Mouse (Mus musculus) cortical plate, adult 2 months (tissue): ENCODE data around the gene Igsf6. TPM values are rescaled to one million over a fixed set of nuclear protein-coding genes. Genes with fewer than 3 reads are reported as not detected.

Experiments
- H3K27ac ChIP-seq: fragments of 200-500 bp; 2 replicates; pipeline ENCODE4 v1.5.1; 2012; ENCODE audit warnings: low read length, control low read depth, inconsistent platforms; ENCODE audit not compliant: insufficient read depth
- H3K4me1 ChIP-seq: fragments of 200-500 bp; 2 replicates; pipeline ENCODE4 v1.6.1; 2011; ENCODE audit warnings: low read length; ENCODE audit not compliant: control insufficient read depth, insufficient read depth
- H3K4me3 ChIP-seq: fragments of 200-500 bp; 2 replicates; pipeline ENCODE4 v1.5.1; 2011; ENCODE audit warnings: mild to moderate bottlenecking, low read length, control low read depth; ENCODE audit not compliant: insufficient read depth
- CTCF ChIP-seq: fragments of 200-500 bp; IDR thresholded peaks from 2 replicates; pipeline ENCODE4 v1.5.1; 2011; ENCODE audit warnings: mild to moderate bottlenecking, control low read depth, low read length; ENCODE audit not compliant: insufficient read depth; ENCODE audit errors: extremely low read depth
- POLR2A ChIP-seq: fragments of 200-500 bp; IDR thresholded peaks from 2 replicates; pipeline ENCODE4 v1.6.1; 2011; ENCODE audit warnings: mild to moderate bottlenecking, low read length, control low read depth; ENCODE audit not compliant: insufficient read depth; ENCODE audit errors: extremely low read depth
- polyA plus RNA-seq: library from polyadenylated mRNA; depleted of rRNA; stranded (reverse); fragments of >200 nt; gene quantifications from 2 replicates; pipeline ENCODE4 v1.2.3, GENCODE M21; 2012

Igsf6 gene
- polyA plus RNA-seq, 1 experiment, result 0.35 TPM

DNA sequence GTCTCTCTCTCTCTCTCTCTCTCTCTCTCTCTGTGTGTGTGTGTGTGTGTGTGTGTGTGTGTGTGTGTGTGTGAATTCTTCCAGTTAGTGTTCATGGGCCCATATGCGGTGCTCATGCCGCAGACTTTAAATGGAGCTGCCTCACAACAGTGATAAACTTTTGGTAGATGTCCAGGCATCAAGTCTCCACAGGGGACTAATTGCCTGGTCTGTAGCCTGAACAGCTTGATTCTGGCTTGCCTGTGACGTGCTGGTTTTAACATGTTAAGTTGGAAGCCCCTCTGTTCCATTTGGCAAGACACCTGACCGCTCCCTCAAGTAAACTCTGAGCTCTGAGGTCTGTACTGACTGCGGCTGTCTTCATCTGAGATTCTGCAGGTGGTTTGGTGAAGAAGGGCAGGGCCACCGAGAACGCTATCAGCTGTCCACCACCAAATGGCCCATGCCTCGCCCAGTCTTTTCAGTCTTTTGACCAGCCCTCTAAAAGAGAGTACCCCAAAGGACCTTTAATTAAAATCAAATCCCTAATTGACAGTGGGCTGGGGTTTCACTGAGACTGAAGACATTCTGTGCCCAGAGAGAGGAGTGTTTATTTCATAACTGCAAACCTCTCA lies 10.6 kb upstream of the Igsf6 start:
- TF ChIP-seq CTCF (no peak), POLR2A (no peak)
- Histone ChIP-seq H3K27ac (no peak overlapping the region), H3K4me3 (no peak overlapping the region), H3K4me1 (no peaks in the 10 kb centered on the region)

DNA sequence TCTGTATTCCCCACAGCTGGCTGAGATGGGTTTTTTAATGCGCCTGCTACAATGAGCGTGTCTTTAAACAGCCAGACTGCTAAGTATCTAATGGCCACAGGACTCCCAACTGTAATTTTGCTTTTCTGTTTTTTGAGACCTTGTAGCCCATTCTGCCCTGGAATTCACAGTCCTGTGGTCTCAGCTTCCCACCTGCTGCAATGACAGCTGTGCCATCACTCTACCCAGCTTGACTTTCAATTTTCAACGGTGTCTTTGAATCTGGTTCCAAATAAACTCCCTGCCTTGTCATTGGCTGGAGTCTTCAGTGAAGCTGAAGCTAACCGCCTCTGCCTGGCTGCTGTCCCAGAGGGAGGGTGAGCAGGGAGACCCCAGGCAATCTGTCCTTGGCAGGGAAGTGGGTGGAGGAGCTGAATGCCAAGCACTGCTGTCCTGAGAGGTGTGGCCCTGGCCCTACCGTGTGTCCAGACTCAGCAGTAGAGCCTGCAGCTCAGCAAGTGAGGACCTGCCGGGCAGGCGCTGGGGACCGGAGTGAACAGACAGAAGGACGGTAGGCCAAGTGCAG lies 8.7 kb upstream of the Igsf6 start:
- TF ChIP-seq CTCF (no peak), POLR2A (no peak)
- H3K4me1 ChIP-seq, result no peaks in the 10 kb centered on the region
- no peak overlapping the region for H3K27ac ChIP-seq
- no peak overlapping the region for H3K4me3 ChIP-seq

DNA sequence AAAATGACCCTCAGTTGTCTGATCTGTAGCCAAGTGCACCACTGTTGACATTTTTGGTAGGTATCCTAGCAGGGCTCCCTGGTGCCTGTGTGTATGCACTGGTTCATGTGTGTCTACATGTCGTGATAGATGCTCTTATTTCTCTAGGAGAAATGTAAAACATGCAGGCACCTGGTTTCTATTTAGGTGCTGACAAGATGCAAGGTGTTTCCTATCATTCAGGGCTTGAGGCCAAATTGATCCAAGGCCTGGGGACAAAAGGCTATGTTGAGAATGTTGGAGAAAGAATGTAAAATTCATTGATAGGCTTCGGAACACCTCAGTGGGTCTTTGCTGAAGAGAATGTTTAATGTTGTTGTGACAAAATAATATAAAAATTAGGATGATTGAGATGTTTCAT lies 7.4 kb upstream of the Igsf6 start:
- Histone ChIP-seq H3K4me1 (no peaks in the 10 kb centered on the region), H3K4me3 (no peak overlapping the region), H3K27ac (no peak overlapping the region)
- no peak for TF ChIP-seq CTCF
- TF ChIP-seq POLR2A, result no peak

DNA sequence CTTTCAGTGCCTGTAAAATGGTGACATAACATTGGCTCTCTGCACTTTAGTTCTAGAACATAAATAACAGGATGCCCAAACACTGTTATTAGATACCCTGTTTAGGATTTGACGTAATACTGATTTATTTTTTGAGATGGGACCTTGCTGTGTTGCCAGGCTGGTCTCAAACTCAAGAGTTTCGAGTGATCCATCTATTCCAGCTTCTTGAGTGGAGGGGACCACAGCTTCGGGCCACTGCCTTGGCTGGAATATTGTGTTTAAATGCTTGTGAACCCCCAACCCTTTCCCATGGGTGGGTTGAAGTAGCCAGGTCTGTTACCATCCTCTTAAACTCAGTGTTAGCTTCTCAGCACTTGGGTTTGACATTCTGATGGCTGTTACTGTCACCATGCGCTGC lies 7.0 kb upstream of the Igsf6 start, which contains the start of gene Otoa:
Gene Otoa (plus strand): TSS at position 301 of the 400 bp plus-strand sequence.
- H3K27ac ChIP-seq, result no peak within 1 kb of the TSS
- H3K4me3 ChIP-seq, result no peak within 1 kb of the TSS
- TF ChIP-seq CTCF, result no peak
- no peak for TF ChIP-seq POLR2A
- H3K4me1 ChIP-seq, result no peaks in the 10 kb centered on the region

DNA sequence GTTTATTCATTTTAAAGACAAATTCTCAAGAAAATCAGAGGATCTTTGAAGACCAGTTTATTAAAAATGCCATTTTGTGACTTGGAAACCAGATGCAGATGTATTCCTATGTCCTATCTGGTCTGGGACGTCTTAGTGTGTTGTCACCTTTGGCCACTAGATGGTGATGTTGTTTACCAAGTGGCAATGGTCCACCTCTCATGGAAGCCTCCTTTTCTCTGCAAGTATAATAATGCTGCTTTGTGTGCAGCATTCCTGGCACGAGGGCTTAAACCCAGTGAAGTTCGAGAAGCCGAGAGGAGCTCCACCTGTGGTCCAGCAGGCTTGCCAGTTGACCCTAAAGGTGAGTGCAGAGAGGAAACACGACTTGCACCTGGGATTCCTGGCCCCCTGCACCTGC lies 3.5 kb upstream of the Igsf6 start:
- no peak overlapping the region for H3K4me3 ChIP-seq
- H3K4me1 ChIP-seq, result no peaks in the 10 kb centered on the region
- TF ChIP-seq CTCF, result peak; percentile 83
- TF ChIP-seq POLR2A, result no peak
- H3K27ac ChIP-seq, result no peak overlapping the region

DNA sequence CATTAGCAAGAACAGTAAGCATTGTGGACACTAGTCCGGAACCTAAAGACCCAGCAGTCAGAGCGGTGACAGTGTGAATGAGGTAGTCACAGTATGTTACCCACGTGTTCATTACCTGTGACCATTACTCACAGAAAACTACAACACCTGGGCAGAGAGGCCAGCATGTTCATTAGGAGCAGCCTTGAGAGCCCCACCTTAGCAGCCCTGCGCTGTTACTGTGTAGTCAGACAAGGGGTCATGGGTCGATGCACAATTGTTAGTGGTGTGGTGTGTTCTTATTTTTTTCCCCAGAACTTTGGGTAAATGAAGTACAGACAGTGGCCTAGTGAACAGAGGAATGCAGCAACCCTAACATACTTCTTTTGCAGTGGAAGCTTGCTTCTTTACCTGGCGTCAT lies 2.9 kb upstream of the Igsf6 start:
- no peak overlapping the region for H3K27ac ChIP-seq
- TF ChIP-seq POLR2A, result no peak
- TF ChIP-seq CTCF, result no peak
- H3K4me3 ChIP-seq, result no peak overlapping the region
- no peaks in the 10 kb centered on the region for H3K4me1 ChIP-seq

DNA sequence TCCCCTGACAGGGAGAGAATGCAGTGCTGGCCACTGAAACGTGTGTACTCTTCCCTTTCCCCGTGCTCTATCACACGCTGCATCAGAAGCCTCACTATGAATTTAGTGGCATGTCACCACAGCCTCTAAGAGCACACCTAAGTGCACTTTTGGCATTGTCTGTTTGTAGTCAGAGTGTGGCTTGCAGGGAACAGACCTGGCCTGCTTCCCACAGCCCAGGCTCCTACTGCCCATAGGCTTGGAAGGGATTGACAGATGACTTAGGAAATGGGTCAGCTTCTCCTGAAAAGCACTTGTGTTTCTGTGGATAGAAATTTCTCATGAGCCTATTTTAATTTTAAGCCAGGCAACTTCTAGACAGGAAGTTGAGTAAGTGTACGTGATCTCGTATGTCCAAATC lies 1.0 kb upstream of the Igsf6 start:
- H3K27ac ChIP-seq, result no peak overlapping the region
- no peak for TF ChIP-seq POLR2A
- no peak for TF ChIP-seq CTCF
- no peak overlapping the region for H3K4me3 ChIP-seq
- H3K4me1 ChIP-seq, result no peaks in the 10 kb centered on the region

DNA sequence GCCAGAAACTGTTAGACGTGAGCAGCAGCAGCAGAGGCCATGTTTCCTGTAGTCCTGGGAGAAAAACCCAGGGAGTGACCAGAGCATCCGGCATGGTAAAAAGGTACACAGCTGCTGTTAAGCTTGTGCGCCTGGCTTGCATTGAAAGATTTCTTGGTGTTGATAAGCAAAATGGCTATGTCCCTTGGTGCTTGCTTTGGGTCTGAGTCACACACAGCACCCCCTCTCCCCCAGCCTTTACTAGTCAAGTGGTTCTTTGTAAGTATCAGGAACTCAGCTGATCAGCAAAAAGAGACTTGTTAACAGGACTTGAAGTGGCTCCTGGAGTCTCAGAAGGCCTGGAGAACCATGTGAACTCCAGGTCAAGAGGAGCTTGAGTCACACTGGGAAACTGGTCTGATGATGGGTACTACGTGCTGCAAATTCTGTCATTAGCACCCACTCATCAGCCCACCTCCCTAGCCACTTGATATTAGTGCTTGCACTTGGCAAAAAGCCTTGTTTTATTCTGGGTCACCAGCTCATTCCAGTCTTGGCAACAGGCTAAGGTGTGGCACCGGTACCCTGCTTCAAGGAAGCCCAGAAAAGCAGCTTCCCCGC lies 529 bp upstream of the Igsf6 start:
- H3K4me1 ChIP-seq, result no peaks in the 10 kb centered on the region
- no peak for TF ChIP-seq CTCF
- TF ChIP-seq POLR2A, result no peak
- H3K27ac ChIP-seq, result no peak overlapping the region
- H3K4me3 ChIP-seq, result no peak overlapping the region

DNA sequence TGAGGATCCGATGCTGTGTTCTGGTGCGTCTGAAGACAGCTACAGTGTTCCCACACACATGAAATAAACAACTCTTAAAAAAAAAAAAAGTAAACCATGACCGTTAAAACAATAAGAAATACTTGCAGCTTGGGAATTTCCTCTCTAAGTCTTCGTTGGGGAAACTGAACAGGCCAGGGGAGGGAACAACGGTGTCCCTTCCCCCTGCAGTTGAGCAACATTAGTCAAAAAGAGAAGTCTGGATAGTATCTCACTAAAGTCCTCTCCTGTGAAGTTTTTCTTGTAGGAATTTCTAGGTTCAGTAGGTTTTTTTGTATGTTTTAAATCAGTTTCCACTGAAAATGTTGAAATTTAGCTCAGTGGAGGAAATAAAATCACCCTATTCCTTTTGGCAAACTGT lies 1.9 kb downstream of the Igsf6 start:
- Histone ChIP-seq H3K4me1 (no peaks in the 10 kb centered on the region), H3K27ac (no peak overlapping the region), H3K4me3 (no peak overlapping the region)
- TF ChIP-seq CTCF, result no peak
- no peak for TF ChIP-seq POLR2A

DNA sequence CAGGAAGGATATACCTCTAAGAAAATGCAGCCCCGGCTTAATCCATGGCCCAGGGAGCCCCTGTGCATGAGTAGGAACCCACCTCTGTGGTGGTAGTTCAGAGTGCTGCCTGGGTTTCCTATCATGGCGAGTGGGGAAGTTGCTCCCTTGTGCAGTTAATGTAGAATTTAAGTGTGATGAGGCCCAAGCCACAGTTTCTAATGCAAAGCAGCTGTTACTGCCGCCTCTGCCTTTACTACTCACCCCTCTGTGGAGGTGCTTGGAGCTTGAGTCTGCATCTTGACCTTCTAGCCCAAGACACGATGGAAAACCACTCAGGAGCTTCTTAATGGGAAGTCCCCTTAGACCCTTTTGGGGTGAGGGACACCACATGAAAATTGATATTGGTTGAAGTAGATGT lies 3.1 kb downstream of the Igsf6 start:
- Histone ChIP-seq H3K4me1 (no peaks in the 10 kb centered on the region), H3K27ac (no peak overlapping the region), H3K4me3 (no peak overlapping the region)
- TF ChIP-seq POLR2A (no peak), CTCF (no peak)
